Mouse (Mus musculus) kidney, embryonic 14.5 days (tissue): ENCODE results near the gene Hes3. TPM values are rescaled to one million over a fixed set of nuclear protein-coding genes. Genes with fewer than 3 reads are reported as not detected.

Experiments used
- ATAC-seq: fragments of 200-750 bp; cut with Nextera tagmentation; 2 replicates; pipeline ENCODE4 v1.8.0; 2017; ENCODE audit warnings: moderate number of reproducible peaks, mild to moderate bottlenecking, moderate TSS enrichment, moderate library complexity; ENCODE audit not compliant: low FRiP score, low TSS enrichment
- H3K27ac ChIP-seq: fragments of 300-500 bp; sonication (generic); 2 replicates; pipeline ENCODE4 v1.5.1; 2014; ENCODE audit warnings: low read depth, mild to moderate bottlenecking, low read length, moderate library complexity, mixed read lengths
- H3K27me3 ChIP-seq: fragments of 300-500 bp; sonication (generic); 2 replicates; pipeline ENCODE4 v1.6.1; 2014; ENCODE audit warnings: mild to moderate bottlenecking, low read length; ENCODE audit not compliant: control insufficient read depth, insufficient read depth
- H3K36me3 ChIP-seq: fragments of 300-500 bp; sonication (generic); 2 replicates; pipeline ENCODE4 v1.6.1; 2014; ENCODE audit warnings: low read length, mixed read lengths; ENCODE audit not compliant: control insufficient read depth, insufficient read depth
- H3K4me1 ChIP-seq: fragments of 300-500 bp; sonication (generic); 2 replicates; pipeline ENCODE4 v1.6.1; 2014; ENCODE audit warnings: low read length, mixed read lengths; ENCODE audit not compliant: control insufficient read depth, insufficient read depth
- H3K4me2 ChIP-seq: fragments of 300-500 bp; sonication (generic); replicated peaks from 2 replicates; pipeline ENCODE4 v1.6.1; 2014; ENCODE audit warnings: low read depth, mild to moderate bottlenecking, low read length
- H3K4me3 ChIP-seq: fragments of 300-500 bp; sonication (generic); 2 replicates; pipeline ENCODE4 v1.5.1; 2014; ENCODE audit warnings: mild to moderate bottlenecking, low read length
- H3K9ac ChIP-seq: fragments of 300-500 bp; sonication (generic); 2 replicates; pipeline ENCODE4 v1.6.1; 2014; ENCODE audit warnings: low read depth, mild to moderate bottlenecking, low read length, moderate library complexity
- H3K9me3 ChIP-seq: fragments of 300-500 bp; sonication (generic); 2 replicates; pipeline ENCODE4 v1.6.1; 2016; ENCODE audit warnings: low read length; ENCODE audit not compliant: control insufficient read depth
- WGBS: fragments of 180-500 bp; shearing (Covaris S2); extraction: QIAGEN DNeasy Blood & Tissue Kit; methylation state at CpG from one replicate; pipeline ENCODE4 v1.1.7; 2014; 5-methylcytosine and 5-hydroxymethylcytosine counted together
- polyA plus RNA-seq: library from polyadenylated mRNA; unstranded; fragments of >200 nt; fragmentation: Nextera tagmentation; extraction: Ambion mirVana; gene quantifications from 2 replicates; pipeline ENCODE4 v1.2.1, GENCODE M21; 2014

The Hes3 gene
- not detected in 2 replicates for polyA plus RNA-seq

DNA sequence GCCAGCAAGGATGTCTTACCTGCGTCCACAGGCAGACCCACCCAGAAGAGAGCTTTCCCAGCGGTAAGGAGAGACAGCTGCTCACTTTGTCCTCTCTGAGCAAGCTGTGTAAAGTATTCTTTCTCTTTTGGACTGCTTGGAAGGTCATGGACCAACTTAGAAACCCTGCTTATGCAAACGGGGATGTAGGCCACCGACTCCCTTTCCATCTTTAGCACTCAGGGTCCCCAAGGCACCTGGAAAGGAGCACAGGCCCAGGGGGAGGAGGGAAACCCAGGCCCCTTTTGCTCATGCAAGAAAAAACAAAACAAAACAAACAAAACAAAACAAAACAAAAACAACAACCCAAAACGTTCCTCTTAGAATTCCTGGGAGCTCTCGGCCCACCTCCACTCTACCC is at the start of gene Hes3:
TSS of gene Hes3 (minus strand) at position 101 of the 400 bp plus-strand sequence.
- no peak for ATAC-seq
- peak within 1 kb of the TSS; percentile 35 for H3K4me2 ChIP-seq
- H3K9ac ChIP-seq = no peak within 1 kb of the TSS
- H3K36me3 ChIP-seq = no peaks in the 10 kb centered on the region
- no peaks in the 10 kb centered on the region for H3K9me3 ChIP-seq
- peaks cover 11% of the 10 kb centered on the region; the same call in 1 of the 2 replicates for H3K4me1 ChIP-seq
- 27% methylated on average over 6 of the region's 6 CpGs for WGBS
- H3K27me3 ChIP-seq = peaks cover 70% of the 10 kb centered on the region
- H3K4me3 ChIP-seq = peak within 1 kb of the TSS; percentile 22
- H3K27ac ChIP-seq = no peak within 1 kb of the TSS

DNA sequence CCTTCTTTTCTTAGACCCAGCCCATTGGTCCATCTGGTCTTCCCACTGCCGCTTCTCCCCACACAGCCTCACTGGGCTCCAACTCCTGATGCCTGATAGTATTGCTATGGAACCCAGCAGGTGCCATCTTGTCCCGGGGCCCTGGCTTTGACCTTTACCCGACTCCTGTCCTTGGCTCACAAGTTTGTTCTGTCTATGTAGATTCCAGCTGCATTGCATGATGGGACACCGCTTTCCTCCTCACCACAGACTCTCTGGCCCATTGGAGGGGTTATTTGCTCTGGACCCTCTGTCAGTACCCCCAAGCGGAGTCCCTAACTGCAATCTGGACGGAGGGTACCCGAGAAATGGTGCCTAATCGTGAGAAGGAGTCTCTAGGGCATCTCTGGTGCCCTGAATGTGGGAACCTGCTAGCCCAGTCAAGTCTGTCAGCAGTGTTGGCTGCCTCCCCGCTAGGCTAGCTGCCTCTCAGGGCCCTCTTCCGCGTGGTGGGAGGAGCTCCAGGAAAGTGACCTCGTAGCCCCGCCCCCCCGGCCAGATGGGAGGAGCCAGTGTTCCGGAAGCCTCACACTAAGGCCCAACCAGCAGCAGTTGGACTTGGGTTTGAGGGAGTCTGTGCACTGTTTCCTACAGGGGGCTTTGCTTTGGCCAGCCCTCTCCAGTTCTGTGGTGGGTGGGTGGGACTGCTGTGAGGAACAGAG is 49.3 kb upstream of the Hes3 start:
- Histone ChIP-seq H3K4me3 (no peak overlapping the region), H3K36me3 (no peaks in the 10 kb centered on the region), H3K27ac (no peak overlapping the region), H3K9me3 (no peaks in the 10 kb centered on the region), H3K4me1 (peaks cover 14% of the 10 kb centered on the region; the same call in 1 of the 2 replicates), H3K4me2 (no peak overlapping the region), H3K9ac (no peak overlapping the region), H3K27me3 (peaks cover 43% of the 10 kb centered on the region)
- 0 out of 2 replicates have a peak, but pooled peaks have one; percentile 7 for ATAC-seq
- 37% methylated on average over 15 of the region's 15 CpGs for WGBS

DNA sequence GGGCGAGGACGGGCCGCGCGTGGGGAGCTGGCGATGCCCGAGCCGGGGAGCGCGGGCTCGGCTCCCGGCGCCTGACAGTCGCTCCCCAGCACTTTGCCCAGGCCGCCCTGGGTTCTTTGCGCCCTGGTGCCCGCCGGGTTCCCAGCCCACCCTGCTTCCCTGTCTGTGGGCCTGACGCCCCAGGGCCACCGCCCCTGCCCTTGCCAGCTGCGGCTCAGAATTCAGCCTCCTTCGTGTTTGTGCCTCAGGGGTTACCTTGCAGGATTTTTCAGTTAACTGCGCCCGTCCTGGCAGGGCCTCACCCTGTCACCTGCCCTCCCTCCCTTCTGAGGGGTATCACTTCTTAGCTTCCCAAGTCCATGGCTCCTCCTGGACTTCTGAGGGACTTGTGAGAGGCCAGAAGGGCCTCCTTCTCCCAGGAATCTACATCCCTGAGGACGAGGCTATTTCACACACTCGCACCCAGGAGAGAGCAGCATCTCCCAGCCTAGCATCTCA is 47.9 kb upstream of the Hes3 start:
- peaks cover 39% of the 10 kb centered on the region for H3K27me3 ChIP-seq
- H3K9ac ChIP-seq = peak overlapping the region; percentile 52
- peak overlapping the region; percentile 41 for H3K4me3 ChIP-seq
- no peaks in the 10 kb centered on the region for H3K9me3 ChIP-seq
- no peak; the same call in 1 of the 2 replicates for ATAC-seq
- H3K4me1 ChIP-seq = peaks cover 14% of the 10 kb centered on the region; the same call in 1 of the 2 replicates
- no peak overlapping the region for H3K27ac ChIP-seq
- WGBS = under 1% methylated on average over 11 of the region's 26 CpGs
- H3K36me3 ChIP-seq = peaks cover 7% of the 10 kb centered on the region
- H3K4me2 ChIP-seq = peak overlapping the region; percentile 96

DNA sequence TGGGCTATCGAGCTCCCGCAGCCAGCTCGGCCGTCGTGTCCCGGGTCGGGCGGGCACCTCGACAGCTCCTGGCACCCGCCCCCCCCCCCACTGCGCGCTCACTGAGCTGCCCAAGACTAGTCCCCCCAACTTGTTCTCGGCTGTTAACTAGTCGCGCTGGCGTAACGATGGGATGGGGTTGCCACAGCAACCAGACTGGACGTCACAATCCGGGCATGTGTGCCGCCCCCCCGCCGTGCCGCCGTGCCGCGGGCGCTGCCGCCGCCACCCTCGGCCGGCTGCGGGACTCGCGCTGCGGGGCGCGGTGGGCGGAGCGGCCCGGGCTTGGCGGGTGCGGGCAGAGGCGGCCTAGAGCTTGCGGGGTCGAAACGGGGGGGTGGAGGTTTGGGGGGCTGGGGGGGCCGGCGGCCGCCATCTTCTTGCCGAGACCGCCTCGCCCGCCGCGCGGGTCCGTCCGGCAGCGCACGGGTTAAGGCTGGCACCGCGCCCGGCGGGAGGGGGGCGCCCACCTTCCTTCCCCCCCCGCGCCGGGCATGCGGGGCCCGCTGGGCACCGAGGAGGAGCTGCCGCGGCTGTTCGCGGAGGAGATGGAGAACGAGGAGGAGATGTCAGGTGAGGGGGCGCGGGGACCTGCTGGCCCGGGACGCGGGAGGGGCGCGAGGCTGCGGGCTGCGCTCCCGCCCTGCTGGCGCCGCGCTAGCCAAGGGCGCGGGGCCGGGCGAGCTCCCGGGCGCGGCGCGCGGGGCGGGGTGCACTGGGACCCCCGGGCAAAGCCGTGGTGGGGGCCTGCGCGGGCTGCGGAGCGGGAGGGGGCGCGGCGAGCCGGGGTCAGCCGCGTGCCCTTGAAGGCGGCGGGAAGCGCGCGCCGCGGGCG is 47.2 kb upstream of the Hes3 start, which contains the start of gene Chd5:
TSS of gene Chd5 (plus strand) at position 233 of the 874 bp plus-strand sequence.
- H3K27me3 ChIP-seq = peaks cover 39% of the 10 kb centered on the region
- no peaks in the 10 kb centered on the region for H3K9me3 ChIP-seq
- H3K9ac ChIP-seq = peak within 1 kb of the TSS; percentile 52
- no peak within 1 kb of the TSS for H3K27ac ChIP-seq
- 1% methylated on average over 97 of the region's 120 CpGs for WGBS
- peaks cover 14% of the 10 kb centered on the region; the same call in 1 of the 2 replicates for H3K4me1 ChIP-seq
- H3K36me3 ChIP-seq = peaks cover 14% of the 10 kb centered on the region
- peak; percentile 18; the same call in 1 of the 2 replicates for ATAC-seq
- H3K4me3 ChIP-seq = peak within 1 kb of the TSS; percentile 41
- H3K4me2 ChIP-seq = peak within 1 kb of the TSS; percentile 96

DNA sequence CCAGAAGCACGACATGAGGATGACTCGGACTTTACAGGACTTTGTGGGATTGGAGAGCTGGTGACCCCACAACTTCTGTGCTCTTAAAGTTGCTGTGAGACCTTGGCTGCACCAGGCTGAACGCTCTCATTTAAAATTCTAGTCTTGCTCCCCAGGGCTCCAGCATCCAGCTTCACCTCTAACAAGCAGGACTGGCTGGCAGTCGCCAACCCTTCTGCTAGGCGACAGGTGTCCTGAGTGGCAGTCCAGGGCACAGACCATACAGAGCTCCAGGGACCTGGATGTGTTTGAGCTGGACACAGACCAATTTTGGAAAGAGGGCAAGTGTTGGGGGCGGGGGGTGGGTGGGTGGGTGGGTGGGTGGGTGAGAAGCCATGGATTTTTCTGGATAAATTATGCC is 46.3 kb upstream of the Hes3 start:
- Histone ChIP-seq H3K9ac (no peak overlapping the region), H3K27ac (no peak overlapping the region), H3K36me3 (peaks cover 23% of the 10 kb centered on the region), H3K4me3 (no peak overlapping the region), H3K4me1 (peaks cover 14% of the 10 kb centered on the region; the same call in 1 of the 2 replicates), H3K27me3 (peaks cover 39% of the 10 kb centered on the region), H3K4me2 (no peak overlapping the region), H3K9me3 (no peaks in the 10 kb centered on the region)
- WGBS = 27% methylated on average over 6 of the region's 6 CpGs
- no peak for ATAC-seq

DNA sequence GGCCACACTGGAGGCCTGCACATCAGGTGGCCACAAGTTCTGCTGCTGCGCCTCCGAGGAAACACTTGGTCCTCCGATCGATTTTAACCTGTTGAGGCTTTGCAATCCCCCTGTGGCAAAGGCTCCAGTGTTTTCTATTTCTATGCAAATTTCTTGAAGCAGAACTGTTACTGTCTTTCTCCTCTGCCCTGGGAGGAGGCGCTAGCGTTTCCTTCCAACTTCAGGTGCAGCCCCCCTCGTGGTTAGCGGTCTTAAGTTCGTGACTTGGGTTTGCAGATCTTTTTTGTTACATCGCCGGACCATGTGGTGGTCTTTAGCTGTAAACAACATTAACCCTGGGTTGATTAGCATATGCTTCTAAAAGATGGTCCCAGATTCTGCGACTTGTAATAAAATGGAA is 42.1 kb upstream of the Hes3 start:
- Histone ChIP-seq H3K27ac (no peak overlapping the region), H3K27me3 (peaks cover 17% of the 10 kb centered on the region), H3K4me1 (peaks cover 4% of the 10 kb centered on the region; the same call in 1 of the 2 replicates), H3K36me3 (peaks cover 63% of the 10 kb centered on the region), H3K9me3 (no peaks in the 10 kb centered on the region), H3K9ac (no peak overlapping the region), H3K4me2 (no peak overlapping the region), H3K4me3 (no peak overlapping the region)
- ATAC-seq = no peak
- WGBS = 98% methylated on average over 12 of the region's 12 CpGs

DNA sequence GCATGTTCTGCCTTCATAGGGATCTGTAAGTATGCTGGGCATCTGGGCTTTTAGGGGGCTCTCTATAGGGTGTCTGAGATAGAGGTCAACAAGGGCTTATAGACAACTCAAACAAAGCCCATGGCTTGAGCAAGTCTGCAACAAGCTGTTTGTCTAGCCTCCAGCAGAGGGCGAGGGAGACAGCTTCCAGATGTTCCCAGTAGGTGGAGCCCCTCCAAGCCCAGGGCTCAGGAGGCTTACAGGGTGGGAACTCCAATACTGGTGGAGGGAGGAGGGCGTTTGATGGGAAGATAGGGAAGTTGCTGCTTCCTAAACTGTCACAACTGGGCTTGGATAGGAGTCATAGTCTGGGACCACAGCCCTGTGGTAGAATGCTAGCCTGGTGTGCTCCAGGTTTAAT is 41.5 kb upstream of the Hes3 start:
- Histone ChIP-seq H3K4me1 (no peaks in the 10 kb centered on the region), H3K36me3 (peaks cover 69% of the 10 kb centered on the region), H3K27ac (no peak overlapping the region), H3K4me2 (no peak overlapping the region), H3K27me3 (peaks cover 11% of the 10 kb centered on the region; the same call in 1 of the 2 replicates), H3K9ac (no peak overlapping the region), H3K4me3 (no peak overlapping the region), H3K9me3 (no peaks in the 10 kb centered on the region)
- ATAC-seq = peak; percentile 21; the same call in 1 of the 2 replicates
- WGBS = 38% methylated on average over 2 of the region's 2 CpGs

DNA sequence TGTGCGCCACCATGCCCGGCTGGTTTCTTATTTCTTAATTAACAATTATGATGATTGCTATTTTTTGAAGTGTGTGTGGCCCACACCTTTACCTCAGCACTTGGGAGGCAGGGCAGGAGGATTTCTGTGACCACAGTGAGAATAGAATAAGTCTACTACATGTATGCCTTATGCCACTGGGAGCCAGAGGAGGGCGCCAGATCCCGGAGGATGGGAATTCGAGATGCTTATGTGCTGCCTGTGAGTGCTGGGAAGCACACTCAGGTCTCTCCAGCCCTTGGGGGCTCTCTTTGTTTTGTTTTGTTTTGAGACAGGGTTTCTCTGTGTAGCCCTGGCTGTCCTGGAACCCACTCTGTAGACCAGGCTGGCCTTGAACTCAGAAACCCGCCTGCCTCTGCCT is 37.2 kb upstream of the Hes3 start:
- no peak overlapping the region for H3K4me3 ChIP-seq
- peaks cover 62% of the 10 kb centered on the region for H3K36me3 ChIP-seq
- WGBS = 75% methylated on average over 6 of the region's 6 CpGs

More for the DNA sequence above, 37.2 kb upstream of the Hes3 start:
- Histone ChIP-seq H3K9ac (no peak overlapping the region), H3K4me1 (peaks cover 9% of the 10 kb centered on the region), H3K9me3 (no peaks in the 10 kb centered on the region), H3K4me2 (no peak overlapping the region), H3K27ac (no peak overlapping the region), H3K27me3 (no peaks in the 10 kb centered on the region)
- ATAC-seq = no peak
